Mouse (Mus musculus): ENCODE data around the gene Dab2ip. TPM values are rescaled to one million over a fixed set of nuclear protein-coding genes. Genes with fewer than 3 reads are reported as not detected.

Gene Dab2ip
- polyA plus RNA-seq, 1 experiment from 2014 or later: 67.9 TPM

DNA sequence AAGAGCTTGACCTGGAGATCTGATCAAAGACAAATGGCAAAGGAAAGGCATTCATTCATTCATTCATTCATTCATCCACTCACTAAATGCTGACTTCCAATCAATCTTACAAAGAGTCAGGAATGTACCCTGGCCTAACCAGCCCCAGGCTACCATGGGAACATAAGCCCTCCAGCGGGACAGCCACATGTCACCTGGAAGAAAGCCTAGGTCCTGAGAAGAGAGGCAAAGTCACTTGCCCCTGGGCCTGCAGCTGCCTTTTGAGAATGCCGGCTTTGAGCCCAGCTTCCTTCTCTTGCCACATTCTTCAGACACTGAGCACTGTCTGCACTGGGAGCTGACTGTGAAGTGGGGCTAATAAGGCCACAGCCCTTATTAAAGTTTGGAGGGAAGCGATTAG lies 56.3 kb downstream of the Dab2ip start:
- Histone ChIP-seq H3K9ac (no peak overlapping the region), H3K27ac (replicated peaks) (0 out of 2 replicates have a peak overlapping the region, but pooled peaks have one; percentile 5), H3K4me1 (peaks cover 72% of the 10 kb centered on the region)

DNA sequence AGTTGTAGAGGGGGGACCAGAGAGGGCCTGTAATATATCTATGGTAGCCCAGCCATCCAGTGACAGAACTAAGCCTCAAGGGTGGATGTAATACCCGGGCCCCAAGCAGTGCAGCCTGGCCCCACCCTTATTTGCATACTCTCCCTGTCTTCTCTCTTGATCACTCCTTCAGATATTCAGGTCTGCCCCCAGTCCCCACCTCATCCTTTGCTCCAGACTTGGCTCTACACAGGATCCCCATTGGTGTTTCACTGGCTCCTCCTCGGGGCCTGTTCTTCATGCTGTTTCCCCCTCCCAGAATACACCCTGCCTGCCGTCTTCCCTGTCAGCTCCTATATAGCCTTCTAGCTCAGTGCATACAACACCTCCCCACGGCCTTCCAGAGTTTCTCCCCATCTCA lies 57.3 kb downstream of the Dab2ip start:
- no peak overlapping the region for H3K9ac ChIP-seq
- H3K4me3 ChIP-seq (replicated peaks): no peak overlapping the region
- H3K27ac ChIP-seq (replicated peaks): no peak overlapping the region
- H3K4me2 ChIP-seq (replicated peaks): no peak overlapping the region
- no peaks in the 10 kb centered on the region for H3K9me3 ChIP-seq (replicated peaks)
- H3K4me1 ChIP-seq: peaks cover 72% of the 10 kb centered on the region
- H3K27me3 ChIP-seq: no peaks in the 10 kb centered on the region
- 46% methylated on average over 4 of the region's 4 CpGs for WGBS
- ATAC-seq (ENCODE audit: insufficient number of reproducible peaks, low FRiP score, low TSS enrichment, low read depth): no peak
- H3K36me3 ChIP-seq: no peaks in the 10 kb centered on the region

More for the DNA sequence above, 56.3 kb downstream of the Dab2ip start:
- Histone ChIP-seq H3K36me3 (no peaks in the 10 kb centered on the region), H3K4me2 (replicated peaks) (no peak overlapping the region), H3K9me3 (replicated peaks) (no peaks in the 10 kb centered on the region), H3K27me3 (no peaks in the 10 kb centered on the region), H3K4me3 (replicated peaks) (no peak overlapping the region)
- no peak for ATAC-seq (ENCODE audit: insufficient number of reproducible peaks, low FRiP score, low TSS enrichment, low read depth)
- 46% methylated on average over 3 of the region's 3 CpGs for WGBS

DNA sequence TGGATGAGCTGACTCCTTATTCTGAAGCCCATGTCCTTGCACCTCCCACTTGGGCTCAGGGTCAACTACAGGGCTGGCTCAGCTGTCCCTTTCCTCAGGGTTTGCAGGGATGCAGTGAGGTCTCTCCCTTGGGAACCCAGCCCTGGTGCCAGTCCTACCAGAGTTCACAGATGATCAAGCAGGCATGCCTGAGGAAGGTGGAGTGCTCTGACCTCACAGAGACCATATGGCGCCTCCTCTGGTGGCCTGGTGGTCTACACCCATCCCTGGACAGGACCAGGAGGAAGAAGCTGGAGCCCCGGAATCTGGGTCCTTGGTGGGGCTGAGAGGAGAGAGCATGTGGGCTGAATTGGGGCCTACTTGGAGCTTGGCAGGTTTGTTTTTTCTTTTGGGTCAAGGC lies 57.9 kb downstream of the Dab2ip start:
- H3K4me1 ChIP-seq: peaks cover 72% of the 10 kb centered on the region
- H3K36me3 ChIP-seq: no peaks in the 10 kb centered on the region

DNA sequence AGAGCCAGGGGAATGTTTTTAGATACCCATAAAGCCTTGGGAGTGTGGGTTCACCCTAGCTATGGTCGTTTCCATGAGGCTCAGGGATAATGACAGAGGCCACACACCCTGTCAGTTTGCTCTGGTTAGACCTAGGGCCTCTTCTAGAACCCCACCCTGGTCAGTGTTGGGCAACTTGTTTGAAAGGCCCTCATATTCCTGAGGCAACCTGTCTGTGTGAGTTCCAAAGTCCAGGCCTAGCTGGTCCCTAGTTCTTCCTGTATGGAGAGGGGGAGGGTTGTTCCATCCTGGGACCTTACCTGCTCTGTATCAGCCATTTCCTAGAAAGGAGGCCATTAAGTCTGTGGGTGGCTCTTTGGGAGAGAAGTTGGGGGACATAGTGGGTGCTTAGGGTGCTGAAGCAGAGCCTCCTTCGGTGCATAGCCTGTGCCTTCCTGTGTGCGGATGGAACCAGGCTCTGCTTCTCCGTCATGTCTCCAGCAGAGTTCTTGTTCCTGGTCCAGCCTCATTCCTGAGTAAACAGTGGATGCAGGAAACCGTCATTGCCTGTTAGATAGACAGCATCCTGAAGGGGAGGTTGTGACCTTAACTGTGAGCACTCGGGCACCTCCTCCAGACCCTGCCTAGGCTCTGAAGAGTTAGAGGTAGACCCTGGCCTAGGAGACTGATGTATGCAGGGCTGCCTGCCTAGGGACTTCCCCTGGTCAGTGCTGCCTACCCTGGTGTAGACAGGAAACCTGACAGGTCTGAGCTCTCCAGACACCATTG lies 59.0 kb downstream of the Dab2ip start:
- no peak overlapping the region for H3K9ac ChIP-seq
- ATAC-seq (ENCODE audit: insufficient number of reproducible peaks, low FRiP score, low TSS enrichment, low read depth): no peak
- peaks cover 71% of the 10 kb centered on the region for H3K4me1 ChIP-seq
- no peak overlapping the region; the same call in 1 of the 2 replicates for H3K27ac ChIP-seq (replicated peaks)
- no peaks in the 10 kb centered on the region for H3K36me3 ChIP-seq
- no peaks in the 10 kb centered on the region for H3K27me3 ChIP-seq
- H3K4me2 ChIP-seq (replicated peaks): no peak overlapping the region
- WGBS: 76% methylated on average over 6 of the region's 6 CpGs
- H3K9me3 ChIP-seq (replicated peaks): no peaks in the 10 kb centered on the region
- H3K4me3 ChIP-seq (replicated peaks): no peak overlapping the region

More for the DNA sequence above, 57.9 kb downstream of the Dab2ip start:
- H3K9me3 ChIP-seq (replicated peaks): no peaks in the 10 kb centered on the region
- H3K4me3 ChIP-seq (replicated peaks): no peak overlapping the region
- no peak overlapping the region for H3K9ac ChIP-seq
- no peak overlapping the region for H3K27ac ChIP-seq (replicated peaks)
- 70% methylated on average over 2 of the region's 2 CpGs for WGBS
- H3K4me2 ChIP-seq (replicated peaks): no peak overlapping the region
- no peak for ATAC-seq (ENCODE audit: insufficient number of reproducible peaks, low FRiP score, low TSS enrichment, low read depth)
- no peaks in the 10 kb centered on the region for H3K27me3 ChIP-seq

DNA sequence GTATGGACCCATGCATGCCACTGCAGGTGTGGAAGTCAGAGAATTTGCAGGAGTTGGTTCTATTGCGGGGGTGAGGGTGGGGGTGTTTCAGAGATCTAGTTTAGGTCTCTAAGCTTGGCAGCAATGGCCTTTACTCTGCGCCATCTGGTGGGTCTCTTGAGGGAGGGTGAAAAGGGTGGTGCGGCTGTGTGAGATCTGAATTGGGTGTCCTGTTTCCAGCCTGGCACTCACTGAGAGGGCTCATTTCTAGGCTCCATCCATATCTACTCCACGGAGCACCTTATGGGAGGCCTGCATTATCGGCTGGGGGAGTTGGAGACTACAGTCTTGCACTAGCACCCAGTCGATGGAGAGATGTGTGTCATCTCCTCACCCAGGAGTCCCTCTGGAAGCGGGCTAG lies 60.9 kb downstream of the Dab2ip start:
- Histone ChIP-seq H3K4me2 (replicated peaks) (no peak overlapping the region), H3K4me1 (peaks cover 73% of the 10 kb centered on the region), H3K27me3 (no peaks in the 10 kb centered on the region), H3K9ac (no peak overlapping the region), H3K27ac (replicated peaks) (peak overlapping the region; percentile 84), H3K36me3 (no peaks in the 10 kb centered on the region), H3K4me3 (replicated peaks) (no peak overlapping the region), H3K9me3 (replicated peaks) (no peaks in the 10 kb centered on the region)
- WGBS: 50% methylated on average over 7 of the region's 7 CpGs
- ATAC-seq (ENCODE audit: insufficient number of reproducible peaks, low FRiP score, low TSS enrichment, low read depth): no peak

DNA sequence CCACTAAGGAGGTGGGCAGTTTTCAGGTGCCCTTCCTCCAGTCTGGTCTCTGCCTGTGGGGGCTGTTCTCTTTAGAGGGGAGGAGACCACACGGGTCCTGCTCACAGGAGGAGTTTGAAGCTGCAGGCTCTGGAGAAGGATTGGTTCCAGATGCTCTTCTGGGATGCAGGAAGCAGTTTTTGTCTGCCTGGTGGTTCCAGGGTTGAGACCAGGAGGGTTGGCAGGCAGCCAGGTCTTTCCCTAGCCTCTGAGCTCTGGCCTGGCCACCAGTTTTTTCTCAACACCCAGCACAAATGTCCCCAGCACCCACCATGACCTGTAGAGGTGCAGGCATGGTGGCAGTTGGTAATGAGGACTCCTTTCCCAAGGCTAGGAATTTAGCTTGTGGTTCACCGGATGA lies 61.5 kb downstream of the Dab2ip start:
- 16% methylated on average over 2 of the region's 2 CpGs for WGBS
- Histone ChIP-seq H3K4me2 (replicated peaks) (peak overlapping the region; percentile 40; the same call in 1 of the 2 replicates), H3K36me3 (no peaks in the 10 kb centered on the region), H3K4me1 (peaks cover 74% of the 10 kb centered on the region), H3K27me3 (no peaks in the 10 kb centered on the region), H3K27ac (replicated peaks) (peak overlapping the region; percentile 84), H3K4me3 (replicated peaks) (no peak overlapping the region), H3K9ac (no peak overlapping the region), H3K9me3 (replicated peaks) (no peaks in the 10 kb centered on the region)
- ATAC-seq (ENCODE audit: insufficient number of reproducible peaks, low FRiP score, low TSS enrichment, low read depth): no peak

DNA sequence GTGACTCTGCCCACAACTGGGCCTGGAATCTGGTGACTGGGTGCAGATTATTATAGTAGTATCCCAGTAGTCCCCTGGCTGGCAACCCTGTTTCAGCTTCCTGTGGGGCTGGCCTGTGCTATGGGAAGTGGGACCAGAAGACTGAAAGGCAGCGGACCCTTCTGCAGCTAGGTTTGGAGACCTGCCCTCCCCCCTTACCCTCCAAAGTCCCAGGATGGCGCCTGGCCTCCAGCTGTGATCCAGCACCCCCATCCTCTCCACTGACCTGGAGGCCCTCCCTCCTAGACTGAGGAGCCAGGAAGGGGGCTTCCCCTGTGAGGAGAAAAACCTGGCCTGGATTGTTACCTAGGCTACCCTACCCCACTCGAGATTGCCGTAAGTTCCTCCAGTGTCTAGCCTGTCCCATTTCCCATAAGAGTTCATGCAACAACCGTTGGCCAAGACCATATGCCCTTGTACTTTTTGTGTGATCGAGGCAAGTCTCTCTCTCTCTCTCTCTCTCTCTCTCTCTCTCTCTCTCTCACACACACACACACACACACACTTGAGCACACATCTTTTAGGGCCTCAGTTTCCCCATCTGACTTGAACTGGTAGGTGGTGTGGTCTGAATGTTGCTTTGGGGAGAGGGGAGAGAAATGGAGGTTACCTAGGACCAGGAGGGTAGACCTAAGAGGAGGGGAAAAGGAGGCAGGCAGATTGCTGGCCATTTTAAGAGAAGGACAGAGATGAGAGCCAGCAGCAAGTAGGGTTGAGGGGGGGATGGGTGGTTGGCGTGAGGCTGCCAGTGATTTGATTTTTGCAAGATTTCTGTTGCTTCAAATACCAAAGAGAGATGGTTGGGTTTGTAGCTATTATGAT lies 62.5 kb downstream of the Dab2ip start:
- H3K4me3 ChIP-seq (replicated peaks): peak overlapping the region; percentile 26
- H3K4me1 ChIP-seq: peaks cover 75% of the 10 kb centered on the region
- WGBS: 14% methylated on average over 7 of the region's 7 CpGs
- H3K4me2 ChIP-seq (replicated peaks): peak overlapping the region; percentile 40
- H3K9me3 ChIP-seq (replicated peaks): no peaks in the 10 kb centered on the region
- ATAC-seq (ENCODE audit: insufficient number of reproducible peaks, low FRiP score, low TSS enrichment, low read depth): peak; percentile 58
- no peaks in the 10 kb centered on the region for H3K27me3 ChIP-seq
- peak overlapping the region; percentile 84 for H3K27ac ChIP-seq (replicated peaks)
- H3K36me3 ChIP-seq: no peaks in the 10 kb centered on the region
- H3K9ac ChIP-seq: no peak overlapping the region

DNA sequence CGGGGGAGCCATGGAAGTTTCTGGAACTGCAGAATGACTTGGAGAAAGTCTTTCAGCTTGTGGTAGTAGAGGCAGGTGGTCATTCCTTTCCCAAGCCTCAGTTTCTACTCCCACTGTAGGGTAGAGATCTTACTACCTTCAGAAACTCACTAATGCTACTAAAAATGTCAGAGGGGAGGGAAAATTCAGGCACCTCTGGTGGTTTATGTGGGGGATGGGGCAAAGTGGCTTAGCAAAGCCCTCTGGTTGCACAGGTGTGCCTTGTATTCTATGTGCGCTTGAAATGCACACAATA lies 63.1 kb downstream of the Dab2ip start:
- Histone ChIP-seq H3K4me2 (replicated peaks) (peak overlapping the region; percentile 79; the same call in 1 of the 2 replicates), H3K4me3 (replicated peaks) (no peak overlapping the region), H3K27ac (replicated peaks) (no peak overlapping the region; the same call in 1 of the 2 replicates)

DNA sequence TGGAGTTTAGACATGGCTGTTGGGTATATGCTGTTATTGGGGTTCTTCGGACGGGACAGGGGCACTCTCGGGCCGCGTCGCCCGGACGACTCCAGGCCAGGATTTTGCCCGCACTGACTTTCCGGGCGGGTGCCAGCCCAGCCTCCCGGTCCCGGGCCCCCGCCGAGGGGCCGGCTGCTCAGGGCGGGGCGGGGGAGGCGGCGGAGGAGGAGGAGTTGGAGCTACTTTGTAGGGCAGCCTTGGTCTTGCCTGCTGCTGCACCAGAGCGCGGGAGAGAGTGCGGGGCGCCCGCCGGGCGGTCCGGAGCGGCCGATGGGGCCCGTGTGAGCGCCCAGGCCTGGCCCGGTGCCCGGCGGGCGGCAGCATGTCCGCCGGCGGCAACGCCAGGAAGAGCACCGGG lies 63.7 kb downstream of the Dab2ip start:
- Histone ChIP-seq H3K36me3 (no peaks in the 10 kb centered on the region), H3K4me1 (peaks cover 83% of the 10 kb centered on the region), H3K27me3 (no peaks in the 10 kb centered on the region), H3K4me3 (replicated peaks) (peak overlapping the region; percentile 76), H3K4me2 (replicated peaks) (peak overlapping the region; percentile 79), H3K9ac (peak overlapping the region; percentile 92), H3K27ac (replicated peaks) (peak overlapping the region; percentile 84), H3K9me3 (replicated peaks) (no peaks in the 10 kb centered on the region)
- WGBS: under 1% methylated on average over 33 of the region's 41 CpGs
- peak; percentile 88 for ATAC-seq (ENCODE audit: insufficient number of reproducible peaks, low FRiP score, low TSS enrichment, low read depth)

More for the DNA sequence above, 63.1 kb downstream of the Dab2ip start:
- WGBS: 67% methylated on average over 2 of the region's 2 CpGs
- Histone ChIP-seq H3K9ac (no peak overlapping the region), H3K4me1 (peaks cover 77% of the 10 kb centered on the region), H3K36me3 (no peaks in the 10 kb centered on the region), H3K27me3 (no peaks in the 10 kb centered on the region), H3K9me3 (replicated peaks) (no peaks in the 10 kb centered on the region)
- no peak for ATAC-seq (ENCODE audit: insufficient number of reproducible peaks, low FRiP score, low TSS enrichment, low read depth)

DNA sequence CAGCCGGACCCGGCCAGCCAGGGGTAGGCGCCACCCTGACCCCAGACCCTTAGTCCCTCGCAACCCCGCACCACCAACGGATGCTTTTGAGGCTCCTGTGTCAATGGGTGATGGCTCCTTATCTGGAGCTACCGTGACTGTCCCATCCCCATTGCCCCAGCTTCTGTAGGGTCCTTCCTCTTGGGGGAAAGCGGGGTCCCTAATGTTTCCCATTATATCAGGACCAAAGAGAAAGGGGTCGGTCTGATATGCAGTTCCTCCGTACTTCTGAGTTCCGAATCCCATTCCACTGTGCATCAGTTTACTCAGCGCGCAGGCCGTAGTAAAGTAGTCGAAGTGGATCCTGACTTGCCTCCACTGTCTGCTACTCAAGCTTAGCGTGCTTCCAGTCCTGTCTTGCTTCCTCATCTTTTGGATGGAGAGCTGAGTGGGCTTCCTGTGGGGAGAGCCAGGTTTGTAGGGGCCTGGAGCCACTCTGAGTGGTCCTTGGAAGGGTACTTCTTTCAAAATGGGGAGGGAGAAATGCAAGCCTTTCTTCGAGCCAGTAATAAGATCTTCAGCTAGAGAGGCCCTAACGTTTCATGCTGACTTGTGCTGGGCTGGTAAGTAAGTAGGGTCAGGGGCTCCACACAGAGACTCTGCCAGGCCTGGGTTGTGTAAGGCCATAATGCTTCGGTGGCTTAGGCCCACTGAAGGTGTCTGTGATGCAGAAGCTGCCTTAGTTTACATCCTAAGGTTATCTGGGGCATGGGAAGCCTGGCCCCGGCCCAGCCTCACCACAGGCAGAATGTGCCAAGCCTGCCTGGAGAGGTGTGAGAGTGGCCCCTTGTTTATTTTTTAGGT lies 64.4 kb downstream of the Dab2ip start:
- Histone ChIP-seq H3K36me3 (no peaks in the 10 kb centered on the region), H3K9ac (peak overlapping the region; percentile 92), H3K4me2 (replicated peaks) (peak overlapping the region; percentile 79), H3K4me1 (peaks cover 90% of the 10 kb centered on the region), H3K27ac (replicated peaks) (peak overlapping the region; percentile 84), H3K27me3 (no peaks in the 10 kb centered on the region), H3K4me3 (replicated peaks) (peak overlapping the region; percentile 76), H3K9me3 (replicated peaks) (no peaks in the 10 kb centered on the region)
- ATAC-seq (ENCODE audit: insufficient number of reproducible peaks, low FRiP score, low TSS enrichment, low read depth): no peak
- 2% methylated on average over 20 of the region's 20 CpGs for WGBS

DNA sequence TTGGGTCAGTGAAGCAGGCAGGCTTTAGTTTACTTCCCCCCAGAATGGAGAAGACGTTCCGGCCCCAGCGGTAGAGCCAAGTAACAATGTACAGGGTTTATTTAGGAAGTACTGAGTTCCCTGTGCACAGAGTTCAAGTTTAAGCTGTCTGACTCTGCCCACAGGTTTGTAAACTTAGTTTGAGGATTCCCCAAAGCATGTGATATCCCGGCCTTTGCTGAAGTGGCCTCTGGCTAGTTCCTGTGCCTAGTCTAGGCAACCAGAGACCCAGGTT lies 65.0 kb downstream of the Dab2ip start:
- Histone ChIP-seq H3K4me3 (replicated peaks) (peak overlapping the region; percentile 76), H3K9ac (peak overlapping the region; percentile 92; the same call in 1 of the 2 replicates), H3K27me3 (no peaks in the 10 kb centered on the region), H3K9me3 (replicated peaks) (no peaks in the 10 kb centered on the region), H3K4me1 (peaks cover 96% of the 10 kb centered on the region), H3K27ac (replicated peaks) (peak overlapping the region; percentile 84; the same call in 1 of the 2 replicates), H3K36me3 (no peaks in the 10 kb centered on the region), H3K4me2 (replicated peaks) (peak overlapping the region; percentile 79)
- ATAC-seq (ENCODE audit: insufficient number of reproducible peaks, low FRiP score, low TSS enrichment, low read depth): no peak
- 24% methylated on average over 4 of the region's 4 CpGs for WGBS

All from embryonic facial prominence, embryonic 15.5 days (tissue).